Mouse (Mus musculus) heart, postnatal 14 days (tissue): ENCODE data around the gene Gen1. TPM values are rescaled to one million over a fixed set of nuclear protein-coding genes. Genes with fewer than 3 reads are reported as not detected.

Experiments
- DNase-seq, 2 experiments: peaks; one replicate each; pipeline ENCODE4 v3.0.0; 2021 to 2022
- intact Hi-C: fragments of 180-260 bp; cut with DNase I; formaldehyde crosslinking; loops from one replicate; pipeline ENCODE4 v1.15.1; 2025
- long read RNA-seq, 2 experiments: library from polyadenylated mRNA; stranded (forward); transcript quantifications; one replicate each; pipeline ENCODE4 v2.0.0; 2021
- total RNA-seq, 2 experiments: library from RNA; stranded (reverse); gene quantifications; 2 replicates each; pipeline ENCODE4 v1.2.3; 2021

Gene Gen1
- 1 to 10 TPM; 1.9 to 2.4 TPM for total RNA-seq
- long read RNA-seq, experiment 1: 0 reads
- long read RNA-seq, experiment 2: 0 reads

DNA sequence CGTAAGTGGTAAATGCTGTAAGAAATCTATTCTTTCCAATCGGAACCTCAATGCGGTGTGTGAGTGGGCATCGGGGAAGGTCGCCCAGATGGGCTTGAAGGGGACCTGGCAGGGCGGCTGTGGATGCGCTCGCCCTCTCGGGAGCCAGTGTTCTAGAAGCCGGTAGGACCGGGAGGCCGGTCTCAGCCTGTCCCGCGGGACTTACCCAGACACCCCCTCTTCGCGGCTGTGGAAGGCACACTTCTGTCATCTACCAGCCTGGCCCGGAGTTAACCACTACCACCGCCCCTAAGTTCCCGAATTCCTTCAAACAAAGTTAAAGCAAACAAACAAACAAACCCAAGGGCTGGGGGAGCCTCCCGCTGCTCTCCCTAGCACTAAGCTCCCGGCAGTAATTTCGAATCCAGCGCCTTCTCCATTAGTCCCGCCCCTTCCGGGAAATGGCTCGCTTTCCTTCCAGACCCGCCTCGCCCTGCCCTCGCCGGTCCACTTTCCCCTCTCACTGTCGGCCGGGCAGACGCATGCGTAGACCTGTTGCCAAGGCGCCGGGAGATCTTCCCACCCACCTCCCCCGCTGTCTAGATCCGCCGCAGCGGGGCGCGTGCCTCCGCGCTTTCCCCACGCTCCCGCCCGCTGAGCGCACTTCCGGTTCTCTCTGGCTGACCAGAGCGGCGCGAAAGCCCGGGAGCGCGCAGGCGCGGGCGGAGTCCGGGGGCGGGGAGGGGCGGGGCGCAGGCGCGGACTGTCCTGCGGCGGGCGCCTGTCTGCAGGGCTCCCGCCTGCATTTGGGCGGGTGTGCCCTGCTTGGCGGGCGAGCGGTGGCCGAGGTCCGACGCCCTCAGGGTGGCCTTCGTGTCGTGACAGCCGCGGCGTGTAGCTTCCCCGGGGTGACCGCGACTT, at the start of gene Gen1, which contains the start of gene Smc6:
Gen1 (minus strand) TSS at position 420 of the 900 bp plus-strand sequence.
Smc6 (plus strand) TSS at position 505 of the 900 bp plus-strand sequence.
- intact Hi-C loops: loop anchor here (5.0 kb wide), 1 partner anchor 68 kb away; no protein-coding TSS in a partner anchor
- peak; percentile 95 to 96 for DNase-seq

DNA sequence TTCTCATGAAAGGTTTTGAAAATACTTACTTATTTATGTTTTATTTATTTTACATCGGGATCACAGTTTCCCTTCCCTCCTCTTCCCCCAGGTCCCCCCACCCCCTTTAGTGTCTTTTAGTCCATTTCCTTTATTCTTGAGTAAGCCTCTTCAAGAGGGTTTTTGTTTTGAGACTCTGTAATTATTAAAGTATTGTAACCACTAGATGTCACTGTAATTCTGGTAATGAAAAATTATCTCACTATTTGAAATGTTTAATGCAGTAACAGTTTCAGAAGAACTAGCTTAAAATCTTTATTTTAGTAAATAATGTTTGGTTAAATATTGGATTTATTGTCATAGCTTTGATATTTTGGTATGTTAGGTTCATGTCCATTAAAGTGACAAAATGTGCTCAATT, 48.2 kb upstream of the Gen1 start:
- intact Hi-C loops: loop anchor here (10.0 kb wide), 1 partner anchor 1001 kb away; no protein-coding TSS in a partner anchor
- DNase-seq: no peak

DNA sequence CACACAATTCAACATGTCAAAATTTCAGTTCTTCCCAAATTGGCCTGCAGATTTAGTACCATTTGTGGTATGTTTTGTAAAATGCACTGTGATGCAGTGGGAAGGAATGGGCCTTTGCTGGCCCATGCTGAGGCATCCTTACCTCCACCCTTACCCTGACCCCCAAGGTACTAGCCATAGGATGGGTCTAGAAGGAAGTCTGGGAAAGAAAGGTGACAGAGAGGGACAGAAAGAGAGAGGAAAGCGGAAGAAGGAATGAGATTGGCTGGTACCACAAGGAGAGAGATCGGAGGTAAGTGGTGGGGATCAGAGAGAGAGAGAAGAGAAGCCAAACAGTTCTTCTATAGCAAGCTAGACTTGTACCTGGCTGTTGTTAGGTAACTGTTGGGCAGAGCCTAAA, 45.5 kb upstream of the Gen1 start:
- intact Hi-C loops: loop anchor here (10.0 kb wide), 1 partner anchor 1004 kb away; no protein-coding TSS in a partner anchor
- DNase-seq: no peak

DNA sequence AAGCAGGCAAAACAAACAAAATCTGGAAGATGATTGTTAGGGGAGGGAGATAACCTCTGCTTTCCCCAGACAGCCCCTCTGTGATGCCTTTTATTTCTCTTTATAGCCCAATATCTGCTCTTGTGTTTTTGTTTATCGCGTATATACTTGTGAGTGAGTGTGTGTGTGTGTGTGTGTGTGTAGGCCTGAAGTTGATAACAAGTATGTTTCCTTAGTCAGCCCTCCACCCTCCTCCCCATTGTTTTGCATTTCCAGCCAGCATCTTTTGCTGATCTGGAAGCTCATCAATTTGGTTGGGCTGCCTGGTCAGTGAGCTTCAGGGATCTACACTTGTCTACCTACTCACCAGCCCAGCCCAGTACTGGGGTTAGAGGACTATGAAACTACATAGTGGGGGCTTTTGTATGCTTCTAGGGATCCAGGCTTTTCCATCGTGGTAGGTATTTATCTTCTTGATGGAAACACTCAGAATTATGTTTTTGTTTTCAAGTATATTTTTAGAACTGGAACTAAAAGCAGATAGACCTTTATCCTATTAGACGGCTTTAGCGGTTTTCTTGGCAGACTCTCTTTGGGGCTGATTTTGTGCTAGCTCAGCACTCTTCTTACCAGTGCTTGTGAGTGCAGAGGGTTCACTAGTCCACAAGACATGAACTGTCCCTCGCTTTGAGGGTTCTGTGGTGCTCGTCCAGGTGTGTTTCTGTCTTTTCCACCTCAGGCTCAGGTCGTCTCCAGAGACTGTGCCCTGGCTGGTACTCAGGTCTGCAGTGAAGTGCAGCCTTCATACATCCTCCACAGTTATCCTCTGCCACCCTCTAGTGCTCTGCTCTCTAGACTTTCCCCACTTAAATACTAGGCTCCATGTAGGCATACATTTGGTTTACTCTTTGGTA, 41.4 kb upstream of the Gen1 start:
- DNase-seq: no peak
- intact Hi-C loops: no loop called here

DNA sequence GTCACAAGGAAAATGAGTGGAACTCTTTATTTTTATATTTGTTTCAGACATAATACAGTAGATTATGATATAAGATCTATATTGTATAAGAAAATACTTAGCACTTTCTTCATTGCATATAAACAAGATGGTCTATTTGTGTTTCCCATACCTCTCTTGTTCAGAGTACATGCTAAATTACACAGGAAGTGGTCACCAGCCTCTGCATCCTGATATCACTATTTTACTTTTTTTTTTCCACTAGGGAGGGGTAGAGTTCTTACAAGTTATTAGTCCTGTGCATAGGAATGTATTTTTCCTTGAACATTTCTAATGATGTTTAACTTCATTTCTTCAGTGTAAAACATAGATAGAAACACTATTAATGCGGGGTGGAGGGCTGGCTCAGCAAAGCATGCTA, 35.3 kb upstream of the Gen1 start:
- intact Hi-C loops: no loop called here
- DNase-seq: no peak

DNA sequence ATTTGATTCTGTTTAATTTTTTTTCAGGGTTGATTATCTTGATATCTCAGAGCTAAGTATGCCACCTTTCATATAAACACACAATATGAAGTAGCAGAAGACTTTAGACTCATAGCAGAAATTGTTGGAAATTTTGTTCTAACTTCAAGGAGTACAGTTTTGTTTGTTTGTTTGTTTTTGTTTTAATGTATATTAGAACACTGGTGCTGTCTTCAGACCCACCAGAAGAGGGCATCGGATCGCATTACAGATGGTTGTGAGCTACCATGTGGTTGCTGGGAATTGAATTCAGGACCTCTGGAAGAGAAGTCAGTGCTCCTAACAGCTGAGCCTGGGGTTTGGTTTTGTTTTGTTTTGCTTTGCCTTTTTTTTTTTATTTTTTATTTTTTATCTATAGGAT, 20.8 kb upstream of the Gen1 start:
- intact Hi-C loops: no loop called here
- no peak for DNase-seq

DNA sequence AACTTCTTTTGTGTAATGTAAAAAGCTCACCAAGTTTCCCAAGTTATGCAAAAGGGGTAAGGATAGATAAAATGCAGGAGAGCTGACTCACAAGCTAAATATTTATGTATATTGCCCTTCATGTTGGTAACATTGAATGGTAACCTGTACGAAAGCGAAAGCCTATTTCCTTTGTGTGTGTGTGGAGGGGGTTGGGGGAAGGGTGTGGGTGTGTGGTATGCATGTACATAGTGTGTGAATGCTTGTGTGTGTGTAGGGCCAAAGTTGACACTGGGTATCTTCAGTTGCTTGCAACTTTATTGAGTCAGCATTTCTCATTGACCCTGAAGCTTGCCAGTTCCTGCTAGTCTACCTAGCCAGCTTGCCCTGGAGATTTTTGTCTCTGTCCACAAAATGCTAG, 16.0 kb upstream of the Gen1 start:
- DNase-seq: no peak
- intact Hi-C loops: loop anchor here (5.0 kb wide), 1 partner anchor 84 kb away; no protein-coding TSS in a partner anchor

DNA sequence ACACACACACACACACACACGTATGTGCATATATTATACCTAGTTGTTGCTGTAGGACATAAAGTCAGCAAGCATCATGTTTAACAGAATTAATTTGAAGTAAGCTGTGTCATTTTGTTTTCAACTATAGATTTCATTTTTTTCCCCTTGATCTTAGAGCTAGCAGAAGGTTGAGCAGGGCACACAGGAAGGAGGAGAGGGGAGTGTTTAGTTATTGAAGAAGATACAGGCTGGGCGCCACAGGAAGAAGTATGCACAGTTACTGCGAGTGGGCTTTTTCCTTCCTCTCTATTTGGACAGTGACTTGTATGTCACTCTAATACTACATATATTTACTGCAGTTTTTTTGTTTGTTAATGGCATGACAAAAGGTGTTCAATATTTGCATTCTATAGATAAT, 14.3 kb upstream of the Gen1 start:
- intact Hi-C loops: loop anchor here (5.0 kb wide), 1 partner anchor 83 kb away; no protein-coding TSS in a partner anchor
- no peak for DNase-seq

DNA sequence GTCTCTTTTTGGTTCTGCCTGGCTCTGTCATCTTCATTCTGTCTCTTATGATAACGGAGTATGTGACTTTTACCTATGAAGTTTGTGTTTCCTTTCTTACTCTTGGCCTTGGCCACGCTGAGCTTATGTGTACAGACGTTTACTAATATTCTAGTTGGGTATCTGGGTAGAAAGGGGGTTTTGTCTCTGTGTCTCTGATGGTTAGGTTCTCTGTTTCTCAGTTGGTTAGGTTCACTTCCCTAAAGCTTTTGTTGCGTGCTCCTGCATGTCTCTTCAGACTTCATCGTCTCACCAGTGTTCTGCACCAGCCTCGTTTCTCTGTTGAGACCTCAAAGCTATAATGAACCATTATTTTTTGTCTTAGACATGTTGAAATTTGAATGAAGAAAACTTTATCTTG, 11.6 kb upstream of the Gen1 start:
- no peak for DNase-seq

DNA sequence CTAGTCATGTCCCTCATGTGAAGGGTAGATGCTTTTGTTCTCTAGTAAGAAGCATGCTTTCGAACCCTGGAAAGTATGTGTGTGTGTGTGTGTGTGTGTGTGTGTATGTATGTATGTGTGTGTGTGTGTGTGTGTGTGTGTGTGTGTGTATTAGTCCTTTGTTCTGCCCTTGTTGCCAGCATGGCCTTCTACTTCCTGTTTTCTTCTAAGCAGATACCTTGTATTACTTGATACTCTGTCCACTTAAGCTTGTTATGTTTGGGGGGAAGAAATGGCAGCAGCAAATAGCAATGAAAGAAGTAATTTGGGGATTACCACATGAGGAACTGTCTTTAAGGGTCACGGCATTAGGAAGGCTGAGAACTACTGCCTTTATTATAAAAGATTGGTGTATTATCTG, 11.0 kb upstream of the Gen1 start:
- intact Hi-C loops: no loop called here
- no peak for DNase-seq

More for the DNA sequence above, 11.6 kb upstream of the Gen1 start:
- intact Hi-C loops: no loop called here

DNA sequence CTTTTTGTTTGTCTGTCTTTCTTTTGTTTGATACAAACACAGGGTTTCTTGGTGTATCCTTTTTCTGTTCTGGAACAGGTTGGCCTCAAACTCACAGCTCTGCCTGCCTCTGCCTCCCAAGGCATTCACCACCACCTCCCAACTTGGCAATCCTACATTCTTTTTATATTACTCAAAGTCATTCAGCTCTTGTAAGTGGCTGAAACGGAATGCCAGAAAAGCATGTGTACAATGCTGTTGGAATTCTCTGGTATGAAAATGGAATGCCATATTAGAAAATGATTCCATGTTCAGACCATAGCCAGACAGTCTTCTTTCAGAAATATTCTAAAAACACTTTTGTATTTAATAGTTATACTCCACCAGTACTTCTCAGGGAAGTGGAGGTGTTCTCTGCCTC, 7.6 kb upstream of the Gen1 start:
- intact Hi-C loops: no loop called here
- no peak for DNase-seq

DNA sequence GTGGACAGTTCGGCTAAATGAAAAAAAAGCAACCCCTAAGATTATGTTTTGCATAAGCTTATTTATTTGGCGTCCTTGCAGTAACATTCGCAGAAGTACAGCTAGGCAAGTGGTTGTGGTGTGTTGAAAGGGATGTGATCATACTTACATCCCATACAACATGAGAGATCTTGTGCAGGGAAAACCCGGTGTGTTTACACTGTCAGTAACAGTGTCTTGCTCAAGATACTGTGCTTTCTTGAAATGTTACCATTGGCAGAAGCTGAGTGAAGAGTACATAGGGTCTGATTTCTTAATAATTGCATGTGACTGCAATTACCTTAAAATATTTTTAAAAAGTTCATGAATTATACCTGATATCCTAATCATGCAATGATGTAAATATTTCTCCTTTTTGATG, 7.0 kb upstream of the Gen1 start:
- DNase-seq: no peak
- intact Hi-C loops: no loop called here

DNA sequence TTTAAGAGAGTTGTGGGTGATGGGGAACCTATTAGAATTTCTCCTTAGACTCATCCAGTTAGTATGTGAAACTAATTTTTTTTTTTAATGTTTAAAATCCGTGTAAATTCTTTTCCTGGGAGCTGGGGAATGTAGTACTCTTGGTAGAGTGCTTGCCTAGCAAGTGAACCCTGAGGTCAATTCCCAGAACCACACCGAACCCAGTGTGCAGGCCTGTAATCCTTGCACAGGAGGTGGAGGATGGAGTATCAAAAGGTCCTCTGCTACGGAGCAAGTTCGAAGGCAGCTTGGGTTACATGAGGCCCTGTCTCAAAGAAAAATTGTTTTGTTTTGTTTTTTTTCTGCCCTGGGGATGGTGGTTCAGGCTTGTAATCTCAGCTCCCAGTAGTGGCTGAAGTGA, 1.4 kb upstream of the Gen1 start:
- no peak for DNase-seq
- intact Hi-C loops: loop anchor here (5.0 kb wide), 1 partner anchor 70 kb away; no protein-coding TSS in a partner anchor

DNA sequence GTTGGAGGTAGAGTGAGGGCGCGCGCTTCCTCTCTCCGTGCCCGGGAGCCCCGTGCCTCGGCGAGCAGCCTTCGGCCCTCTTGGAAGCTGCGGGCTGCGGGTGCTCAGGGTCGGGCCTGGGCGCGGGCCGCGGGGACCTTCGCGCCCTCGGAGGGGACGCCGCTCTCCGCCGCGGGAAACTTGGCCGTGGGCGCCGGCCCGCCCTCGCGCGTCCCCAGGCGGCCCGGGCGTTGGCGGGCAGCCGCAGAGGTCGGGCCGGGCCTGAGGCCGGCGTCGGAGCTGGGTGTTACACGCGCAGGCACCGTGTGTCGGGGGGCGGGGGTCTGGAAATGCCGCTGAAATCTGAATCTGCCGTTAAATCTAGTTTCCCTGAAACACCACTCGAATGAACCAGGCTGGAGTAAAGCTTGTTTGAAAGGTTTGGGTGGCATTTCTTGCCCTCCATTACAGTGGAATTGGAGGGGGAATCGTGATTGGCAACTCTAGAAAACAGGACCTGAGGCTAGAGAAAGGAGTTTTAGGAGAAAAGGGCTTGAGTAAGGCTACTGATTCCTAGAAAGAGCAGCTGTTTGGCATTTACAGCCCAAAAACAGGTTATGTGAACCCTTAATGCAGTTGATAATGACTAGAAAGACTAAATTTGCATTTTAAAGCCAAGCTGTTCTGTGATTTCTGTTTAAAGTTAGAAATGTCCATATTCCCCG, 833 bp upstream of the Gen1 start:
- peak; percentile 75 to 81 for DNase-seq
- intact Hi-C loops: loop anchor here (5.0 kb wide), 1 partner anchor 69 kb away; no protein-coding TSS in a partner anchor

DNA sequence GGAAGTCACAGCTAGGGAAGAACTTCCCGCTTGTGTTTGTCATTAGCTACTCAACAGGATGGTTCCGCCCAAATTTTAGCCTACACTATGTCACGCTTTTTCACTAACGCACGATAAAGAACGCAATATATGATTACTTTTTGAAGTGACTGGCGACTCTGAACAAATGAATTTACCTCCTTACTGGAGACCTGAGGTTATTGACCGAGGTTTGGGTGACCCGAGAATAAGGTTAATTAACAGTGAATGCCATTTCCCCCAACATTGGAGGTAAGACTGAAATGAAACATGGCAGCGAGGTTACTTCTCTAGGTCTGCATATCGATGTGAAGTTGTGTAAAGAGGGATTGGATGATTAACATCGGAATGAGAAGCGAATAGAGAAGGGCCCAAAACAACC, 706 bp downstream of the Gen1 start:
- intact Hi-C loops: loop anchor here (5.0 kb wide), 1 partner anchor 68 kb away; no protein-coding TSS in a partner anchor
- no peak for DNase-seq

DNA sequence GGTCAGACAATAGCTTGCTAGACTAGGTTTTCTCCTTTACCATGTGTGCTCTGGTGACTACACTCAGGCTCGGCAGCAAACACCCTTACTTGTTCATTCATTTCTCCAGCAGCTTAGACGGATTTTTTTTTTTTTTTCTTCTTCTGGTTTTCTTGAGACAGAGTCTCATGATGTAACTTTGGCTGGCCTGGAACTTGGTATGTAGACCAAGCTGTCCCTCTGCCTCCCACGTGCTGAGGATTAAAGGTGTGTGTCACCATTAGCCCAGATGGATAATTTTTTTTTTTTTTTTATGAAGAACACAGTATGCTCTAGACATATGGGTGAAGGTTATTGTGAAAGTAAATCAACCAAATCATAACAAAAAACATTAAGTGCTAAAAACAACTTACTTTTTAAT, 15.3 kb downstream of the Gen1 start:
- intact Hi-C loops: no loop called here
- no peak for DNase-seq

DNA sequence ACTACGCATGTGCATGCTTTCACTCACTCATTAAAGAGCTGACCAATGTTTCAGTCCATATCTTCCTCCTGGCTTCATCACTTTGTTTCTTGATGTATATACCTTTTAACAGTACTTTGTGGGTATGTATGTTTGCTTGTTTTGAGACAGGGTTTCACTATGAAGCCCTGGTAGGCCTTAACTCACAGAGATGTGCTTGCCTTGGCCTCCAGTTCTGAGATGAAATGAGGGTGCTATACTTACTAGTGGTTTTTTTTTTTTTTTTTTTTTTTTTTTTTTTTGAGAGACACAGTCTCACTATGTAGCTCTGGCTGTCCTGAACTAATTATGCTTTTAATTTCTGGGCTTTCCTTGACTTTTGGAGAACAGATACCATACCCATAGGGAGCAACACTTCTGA, 18.1 kb downstream of the Gen1 start:
- intact Hi-C loops: no loop called here
- DNase-seq: no peak

DNA sequence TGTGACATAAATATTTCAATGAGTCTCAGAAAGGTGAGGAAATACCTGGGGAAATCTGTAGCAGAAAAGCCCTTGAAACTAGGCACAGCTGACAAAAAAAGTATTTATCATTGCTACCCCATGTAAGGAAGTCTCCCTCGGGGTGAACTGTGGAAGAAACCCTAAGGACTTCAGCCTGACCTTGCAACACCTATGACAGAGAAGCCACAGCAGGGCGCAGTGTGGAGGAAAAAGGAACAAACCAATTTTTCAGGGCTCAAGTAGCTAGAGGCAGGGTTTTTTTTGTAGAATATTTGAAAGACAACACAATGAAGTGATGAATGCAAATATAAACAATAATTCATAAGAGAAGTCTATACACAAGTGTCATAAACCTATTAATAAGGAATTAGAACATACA, 29.6 kb downstream of the Gen1 start:
- DNase-seq: no peak
- intact Hi-C loops: no loop called here

DNA sequence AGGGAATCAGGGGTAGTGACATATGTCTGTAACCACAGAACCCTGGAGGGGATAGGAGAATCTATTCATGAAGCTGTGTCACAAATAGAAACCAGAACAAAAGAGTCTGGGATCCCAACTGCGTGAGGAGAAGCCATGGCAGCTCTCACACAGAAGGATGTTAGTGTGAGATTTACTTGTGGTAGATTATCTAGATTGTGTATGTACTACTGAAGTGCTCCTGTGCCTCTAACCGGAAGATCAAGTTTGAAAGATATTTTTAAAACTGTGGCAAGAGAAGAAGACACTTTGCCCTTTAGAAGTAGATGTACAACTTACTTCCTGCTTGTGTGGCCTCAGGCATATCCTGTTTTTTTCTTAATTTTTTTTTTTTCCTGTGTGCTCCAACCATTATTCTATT, 35.3 kb downstream of the Gen1 start:
- no peak for DNase-seq
- intact Hi-C loops: no loop called here
